Mouse (Mus musculus) heart, adult 2 months (tissue): ENCODE data around the gene Galnt18.

Source experiments
- CTCF ChIP-seq: fragments of 200-600 bp; IDR thresholded peaks from 2 replicates; pipeline ENCODE4 v1.8.1; 2022; ENCODE audit warnings: antibody characterized with exemption, mild to moderate bottlenecking, moderate library complexity
- EP300 ChIP-seq: fragments of 200-500 bp; IDR thresholded peaks from 2 replicates; pipeline ENCODE4 v1.6.1; 2011; ENCODE audit warnings: low read depth, low read length, control low read depth; ENCODE audit not compliant: insufficient read depth
- POLR2A ChIP-seq: fragments of 200-500 bp; IDR thresholded peaks from 2 replicates; pipeline ENCODE4 v1.6.1; 2011; ENCODE audit warnings: mild to moderate bottlenecking, low read depth, low read length, control low read depth; ENCODE audit not compliant: insufficient read depth

DNA sequence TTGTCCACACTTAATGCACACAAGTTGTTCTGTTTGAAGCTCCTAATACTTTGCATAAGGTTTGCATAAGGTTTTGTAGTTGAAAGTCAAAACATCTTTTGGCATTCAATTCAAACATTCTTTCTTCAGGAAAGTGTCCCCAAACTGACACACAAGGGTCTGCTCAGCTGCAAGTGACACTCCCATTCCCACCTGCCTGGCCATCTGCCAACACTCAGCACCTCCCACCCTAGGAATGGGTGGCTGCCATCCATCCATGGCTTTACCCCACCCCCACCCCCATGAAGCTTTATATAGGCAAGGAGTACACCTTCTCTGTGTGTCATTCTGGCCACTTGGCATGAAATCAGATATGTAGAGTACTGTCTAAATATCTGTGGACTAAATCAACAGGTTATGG, 35.0 kb downstream of the Galnt18 start:
- TF ChIP-seq CTCF (no peak), POLR2A (no peak), EP300 (no peak)
